Mouse (Mus musculus): Measurements from ENCODE around the gene Rdh1.

DNA sequence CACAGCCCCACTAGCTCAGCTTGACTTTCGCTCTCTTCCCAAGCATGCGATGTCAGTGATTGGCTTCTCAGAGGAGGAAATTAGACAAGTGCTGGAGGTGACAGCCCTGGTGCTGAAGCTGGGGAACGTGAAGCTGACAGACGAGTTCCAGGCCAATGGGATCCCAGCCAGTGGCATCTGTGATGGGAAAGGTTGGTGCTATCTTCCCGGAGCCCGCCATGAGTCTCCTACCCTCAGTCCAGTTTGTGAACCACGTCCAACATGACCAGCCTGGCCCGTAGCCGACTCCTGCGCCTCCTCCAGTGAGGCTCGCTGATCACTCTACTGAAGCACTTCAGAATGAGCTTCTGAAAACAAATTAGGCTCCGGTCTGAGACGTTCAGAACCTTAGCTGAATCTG lies 49.2 kb upstream of the Rdh1 start:
- TF ChIP-seq CTCF (IDR thresholded peaks at IDR 0.05; ENCODE audit: insufficient read depth, low read length) (no peak), POLR2A (IDR thresholded peaks at IDR 0.05; ENCODE audit: borderline replicate concordance, extremely low read depth, low read depth, low read length) (no peak)

Measured in lung, adult 2 months (tissue).